Mouse (Mus musculus): ENCODE measurements around the gene Numbl. TPM values are rescaled to one million over a fixed set of nuclear protein-coding genes. Genes with fewer than 3 reads are reported as not detected.

The Numbl gene
- total and polyA plus RNA-seq, 3 experiments: 0.81 to 2.9 (median 2.3) TPM

DNA sequence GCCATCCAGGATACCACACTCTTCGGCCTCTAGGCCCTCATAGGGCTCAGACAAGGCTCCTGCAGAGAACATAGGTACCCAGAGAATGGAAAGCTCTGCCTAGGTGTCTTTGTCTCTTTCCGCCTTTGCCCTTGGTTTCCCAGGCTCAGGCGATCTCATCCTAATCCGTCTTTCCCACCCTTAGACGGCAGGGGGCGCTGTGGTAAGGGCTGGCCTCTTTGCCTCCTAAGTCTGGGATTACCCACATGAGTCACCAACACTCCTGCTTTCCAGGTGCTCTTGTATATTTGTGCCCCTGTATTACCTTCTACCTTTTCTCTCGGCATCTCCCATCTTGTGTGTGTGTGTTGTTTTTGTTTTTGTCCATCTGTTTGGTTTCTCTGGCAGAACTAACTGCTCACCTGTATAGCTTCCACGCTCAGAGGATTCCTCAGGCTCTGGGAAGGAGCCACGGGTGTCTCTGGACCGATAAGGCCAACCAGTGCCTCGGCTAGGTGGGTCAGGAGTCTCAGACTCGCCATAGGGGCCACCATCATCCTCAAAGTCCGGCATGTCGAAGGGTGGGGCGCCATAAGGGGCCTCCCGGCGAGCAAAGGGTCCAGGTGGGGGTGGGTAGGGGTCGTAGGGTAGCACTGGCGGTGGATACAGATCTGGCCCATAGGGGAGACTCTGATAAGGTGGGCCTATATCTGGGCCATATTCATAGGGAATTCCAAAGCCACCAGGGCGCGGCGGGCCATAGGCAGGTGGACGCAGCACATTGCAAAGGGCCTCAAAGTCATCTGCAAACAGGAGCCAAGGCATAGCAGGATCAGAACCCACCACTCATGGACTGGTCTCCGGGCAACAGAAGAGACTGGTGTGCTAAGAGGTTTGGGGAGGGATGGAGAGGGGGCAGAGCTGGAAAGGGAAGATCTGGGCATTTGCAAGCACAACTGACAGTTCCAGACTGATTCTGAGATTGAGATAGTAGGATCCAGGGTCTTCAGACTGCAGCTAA lies 48.2 kb downstream of the Numbl start:
- no peaks in the 10 kb centered on the region for H3K9me3 ChIP-seq (replicated peaks; ENCODE audit: low read length)
- in situ Hi-C loops (cut with MboI; ENCODE audit: low pct_ligation_motif_present, low pct_unique_long_range_greater_than_20kb, low sequenced_read_pairs) (no loop called here), dilution Hi-C loops (cut with MboI; ENCODE audit: extremely low pct_ligation_motif_present, extremely low pct_unique_long_range_greater_than_20kb, low sequenced_read_pairs) (no loop called here)
- no peak overlapping the region for H3K27ac ChIP-seq (ENCODE audit: insufficient read depth, low read depth)
- H3K4me2 ChIP-seq (ENCODE audit: insufficient read depth, low read depth, poor library complexity, severe bottlenecking): no peak overlapping the region
- peak; percentile 29 for DNase-seq (ENCODE audit: extremely low read depth)
- H3K9ac ChIP-seq (ENCODE audit: insufficient read depth, low read depth): no peak overlapping the region
- no peaks in the 10 kb centered on the region for H3K36me3 ChIP-seq (replicated peaks in 1 of 2; ENCODE audit: control insufficient read depth in 1 of 2, insufficient read depth in 1 of 2, low read length in 1 of 2)
- no peak overlapping the region for H3K4me3 ChIP-seq (replicated peaks in 1 of 3; ENCODE audit: low read depth in 2 of 3, low read length in 2 of 3, poor library complexity in 1 of 3)
- TF ChIP-seq CHD1 (IDR thresholded peaks at IDR 0.05; ENCODE audit: low read depth, low read length) (no peak), BHLHE40 (IDR thresholded peaks at IDR 0.05; ENCODE audit: low read depth, low read length) (no peak), CTCF (conservative IDR thresholded peaks at IDR 0.05 in 1 of 2, IDR thresholded peaks at IDR 0.05 in 1 of 2; ENCODE audit: low read depth in 2 of 2, low read length in 2 of 2) (peak; percentile 66 to 74), RCOR1 (conservative IDR thresholded peaks at IDR 0.05; ENCODE audit: low read depth, low read length) (no peak), ZKSCAN1 (IDR thresholded peaks at IDR 0.05; ENCODE audit: borderline replicate concordance, low read depth, low read length) (no peak), SMC3 (IDR thresholded peaks at IDR 0.05; ENCODE audit: low read depth, low read length) (peak; percentile 48), EP300 (IDR thresholded peaks at IDR 0.05; ENCODE audit: low read length) (no peak), KAT2A (IDR thresholded peaks at IDR 0.05; ENCODE audit: insufficient replicate concordance, low read length) (no peak), RAD21 (IDR thresholded peaks at IDR 0.05; ENCODE audit: low read depth, low read length) (peak; percentile 22), SIN3A (IDR thresholded peaks at IDR 0.05; ENCODE audit: low read length) (no peak)
- H3K79me2 ChIP-seq (replicated peaks; ENCODE audit: control insufficient read depth, extremely low read depth, insufficient read depth, poor library complexity, severe bottlenecking): no peaks in the 10 kb centered on the region
- peaks cover 0 to 2% of the 10 kb centered on the region in 2 experiments; a peak in 2 of 4 replicates for H3K4me1 ChIP-seq (ENCODE audit: control insufficient read depth in 1 of 2, insufficient read depth in 2 of 2)
- peaks cover 49% of the 10 kb centered on the region for H3K27me3 ChIP-seq (replicated peaks)

- peaks cover 41% of the 10 kb centered on the region for H3K27me3 ChIP-seq (replicated peaks)
- no peak overlapping the region for H3K4me3 ChIP-seq (replicated peaks in 1 of 3; ENCODE audit: low read depth in 2 of 3, low read length in 2 of 3, poor library complexity in 1 of 3)
- in situ Hi-C loops (cut with MboI; ENCODE audit: low pct_ligation_motif_present, low pct_unique_long_range_greater_than_20kb, low sequenced_read_pairs): no loop called here
- no peak overlapping the region for H3K27ac ChIP-seq (ENCODE audit: insufficient read depth, low read depth)
- DNase-seq (ENCODE audit: extremely low read depth): no peak
- H3K36me3 ChIP-seq (replicated peaks in 1 of 2; ENCODE audit: control insufficient read depth in 1 of 2, insufficient read depth in 1 of 2, low read length in 1 of 2): no peaks in the 10 kb centered on the region
- H3K9me3 ChIP-seq (replicated peaks; ENCODE audit: low read length): no peaks in the 10 kb centered on the region
- no peak overlapping the region for H3K9ac ChIP-seq (ENCODE audit: insufficient read depth, low read depth)
- H3K4me2 ChIP-seq (ENCODE audit: insufficient read depth, low read depth, poor library complexity, severe bottlenecking): no peak overlapping the region
- H3K4me1 ChIP-seq (ENCODE audit: control insufficient read depth in 1 of 2, insufficient read depth in 2 of 2): peaks cover 0 to 2% of the 10 kb centered on the region in 2 experiments; a peak in 2 of 4 replicates
- dilution Hi-C loops (cut with MboI; ENCODE audit: extremely low pct_ligation_motif_present, extremely low pct_unique_long_range_greater_than_20kb, low sequenced_read_pairs): no loop called here
- no peak for TF ChIP-seq JUN (IDR thresholded peaks at IDR 0.05; ENCODE audit: insufficient read depth, low read depth, low read length)
- TF ChIP-seq CTCF (conservative IDR thresholded peaks at IDR 0.05 in 1 of 2, IDR thresholded peaks at IDR 0.05 in 1 of 2; ENCODE audit: low read depth in 2 of 2, low read length in 2 of 2): peak; percentile 10 to 56; a peak in 2 of 4 replicates
- no peak for TF ChIP-seq ZKSCAN1 (IDR thresholded peaks at IDR 0.05; ENCODE audit: borderline replicate concordance, low read depth, low read length)
- TF ChIP-seq ELF1 (IDR thresholded peaks at IDR 0.05; ENCODE audit: low read depth, low read length): no peak
- no peak for TF ChIP-seq RCOR1 (conservative IDR thresholded peaks at IDR 0.05; ENCODE audit: low read depth, low read length)
- TF ChIP-seq KAT2A (IDR thresholded peaks at IDR 0.05; ENCODE audit: insufficient replicate concordance, low read length): no peak
- TF ChIP-seq CHD2 (IDR thresholded peaks at IDR 0.05; ENCODE audit: low read length): no peak
- peak; percentile 29 for TF ChIP-seq RAD21 (IDR thresholded peaks at IDR 0.05; ENCODE audit: low read depth, low read length)
- no peak for TF ChIP-seq MAX (IDR thresholded peaks at IDR 0.05; ENCODE audit: low read length)
- no peak for TF ChIP-seq JUND (conservative IDR thresholded peaks at IDR 0.05; ENCODE audit: low read depth, low read length)
- no peak for TF ChIP-seq ZMIZ1 (IDR thresholded peaks at IDR 0.05; ENCODE audit: low read depth, low read length)
- TF ChIP-seq MAZ (IDR thresholded peaks at IDR 0.05; ENCODE audit: low read depth, low read length): no peak
- no peak for TF ChIP-seq USF1 (IDR thresholded peaks at IDR 0.05; ENCODE audit: low read depth, low read length)
- TF ChIP-seq SMC3 (IDR thresholded peaks at IDR 0.05; ENCODE audit: low read depth, low read length): 0 out of 2 replicates have a peak, but pooled peaks have one; percentile 3
- TF ChIP-seq HCFC1 (IDR thresholded peaks at IDR 0.05; ENCODE audit: low read depth, low read length): no peak
- no peaks in the 10 kb centered on the region for H3K79me2 ChIP-seq (replicated peaks; ENCODE audit: control insufficient read depth, extremely low read depth, insufficient read depth, poor library complexity, severe bottlenecking)
These were observed 49.3 kb downstream of the Numbl start for GRCm38 (mm10) chr7:27307551-27307950.
